Mouse (Mus musculus): ENCODE results near the gene Skida1. TPM values are rescaled to one million over a fixed set of nuclear protein-coding genes. Genes with fewer than 3 reads are reported as not detected.

Skida1 gene
- polyA plus RNA-seq, 1 experiment from 2014 or later = 14.9 TPM

Small RNAs within 50 kb of the gene (microRNA-seq; reads per million reads assigned to microRNA genes)
- gene Mir7655 = 11.1 reads per million, percentile 29 among the genes with 10 or more reads in this experiment

Other genes starting within 250 kb of the Skida1 start
- not detected in 2 replicates for gene H2al2a, start 52.1 kb downstream of the Skida1 start, polyA plus RNA-seq (2015; fragmentation: Nextera tagmentation; extraction: Ambion mirVana)
- gene A930004D18Rik, start 11.3 kb downstream of the Skida1 start, polyA plus RNA-seq (2015; fragmentation: Nextera tagmentation; extraction: Ambion mirVana) = 15.3 and 19.4 TPM in 2 replicates
- gene Mllt10, start 6.2 kb upstream of the Skida1 start, polyA plus RNA-seq (2015; fragmentation: Nextera tagmentation; extraction: Ambion mirVana) = 68.1 and 72.2 TPM in 2 replicates